Comparison of ENCODE assay signal across 9 mouse cellular contexts in the genomic region with DNA sequence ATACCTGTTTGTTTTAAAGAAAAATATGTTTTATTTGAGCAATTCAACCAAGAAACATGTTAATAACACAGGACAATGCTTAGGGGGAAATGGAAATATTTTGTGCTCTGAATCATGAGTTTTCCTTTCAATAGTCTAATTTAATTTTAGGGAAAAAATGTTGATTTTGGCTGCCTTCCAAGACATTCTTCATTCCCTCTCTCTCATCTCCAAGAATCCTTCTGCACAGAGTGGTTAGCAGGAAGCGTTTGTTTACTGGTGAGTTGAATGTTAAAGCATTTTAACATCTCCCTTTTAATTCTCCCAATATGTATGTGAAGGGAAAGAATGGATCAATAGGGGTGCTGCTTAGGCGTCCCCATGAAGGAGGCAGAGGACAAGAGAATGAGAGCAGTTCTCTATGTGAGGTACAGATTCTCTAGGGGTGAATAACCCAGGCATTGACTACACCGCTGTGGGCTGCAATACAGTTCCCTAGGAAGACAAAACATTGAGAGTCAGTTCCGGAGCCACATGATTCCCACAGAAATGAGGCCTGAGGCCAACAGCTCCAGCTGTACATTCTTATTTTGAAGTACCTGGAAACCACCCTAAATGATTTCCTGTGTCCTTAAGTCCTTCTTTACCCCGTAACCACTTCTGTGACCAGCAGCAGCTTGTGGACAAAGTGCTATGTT.
A peak's percentile ranks its signal among the peaks of the same experiment; 100 is the strongest.
DNase-seq lines count a peak whose midpoint lies in the region; ATAC-seq and TF ChIP-seq lines count a peak whose summit lies in the region.
"Had no signal": no experiment of that assay in that cellular context is flagged by ENCODE, and none has a peak within 500 bp of the region (broad histone marks: within the 10 kb centered on the region; RNA-seq: fewer than 3 reads in every experiment).

No protein-coding gene starts in this region.

- peak overlapping the region; percentile 64; the same call in 1 of the 2 replicates for H3K27ac ChIP-seq in lung, embryonic 14.5 days (ENCODE audit: low read depth)
- H3K27ac ChIP-seq in heart, postnatal 0 days (ENCODE audit: low read depth) = peak overlapping the region; percentile 51; the same call in 1 of the 2 replicates
- no peak overlapping the region for H3K27ac ChIP-seq in liver, embryonic 11.5 days (ENCODE audit: low read depth, low read length)
- no peak overlapping the region for H3K27ac ChIP-seq in layer of hippocampus, adult 2 months

- no peak overlapping the region for H3K4me3 ChIP-seq in lung, embryonic 14.5 days (ENCODE audit: low read depth, low read length)
- no peak overlapping the region for H3K4me3 ChIP-seq in lung, adult 2 months (replicated peaks; ENCODE audit: extremely low read depth, low read depth, low read length)
- H3K4me3 ChIP-seq in heart, postnatal 0 days (ENCODE audit: low read depth, low read length) = no peak overlapping the region
- no peak overlapping the region for H3K4me3 ChIP-seq in liver, embryonic 11.5 days (ENCODE audit: low read depth, low read length)
- no peak overlapping the region for H3K4me3 ChIP-seq in layer of hippocampus, adult 2 months

- H3K4me1 ChIP-seq in lung, embryonic 14.5 days (ENCODE audit: insufficient read depth) = 0 out of 2 replicates have a peak, but pooled peaks cover 4% of the 10 kb centered on the region
- no peaks in the 10 kb centered on the region for H3K4me1 ChIP-seq in lung, adult 2 months (ENCODE audit: control insufficient read depth, insufficient read depth, low read length)
- no peaks in the 10 kb centered on the region for H3K4me1 ChIP-seq in heart, postnatal 0 days (ENCODE audit: control insufficient read depth, insufficient read depth)
- H3K4me1 ChIP-seq in liver, embryonic 11.5 days (replicated peaks; ENCODE audit: control insufficient read depth, insufficient read depth, low read length) = no peaks in the 10 kb centered on the region

- no peak for TF ChIP-seq CTCF in lung, embryonic 14.5 days (IDR thresholded peaks at IDR 0.05; ENCODE audit: low read depth)
- TF ChIP-seq CTCF in lung, adult 2 months (IDR thresholded peaks at IDR 0.05; ENCODE audit: insufficient read depth, low read length) = no peak
- TF ChIP-seq CTCF in heart, postnatal 0 days (IDR thresholded peaks at IDR 0.05; ENCODE audit: low read depth) = no peak
- no peak for TF ChIP-seq CTCF in layer of hippocampus, adult 2 months (conservative IDR thresholded peaks at IDR 0.05)

- no peaks in the 10 kb centered on the region for H3K9me3 ChIP-seq in lung, embryonic 14.5 days (ENCODE audit: low read depth, low read length)
- H3K9me3 ChIP-seq in heart, postnatal 0 days (replicated peaks; ENCODE audit: control insufficient read depth, low read length) = no peaks in the 10 kb centered on the region
- H3K9me3 ChIP-seq in liver, embryonic 11.5 days (ENCODE audit: control insufficient read depth, low read length) = no peaks in the 10 kb centered on the region

- 25% methylated on average over 5 of the region's 5 CpGs for whole genome bisulfite sequencing in lung, embryonic 14.5 days
- 31% methylated on average over 5 of the region's 5 CpGs for WGBS in lung, adult 2 months
- WGBS in heart, postnatal 0 days = 44% methylated on average over 5 of the region's 5 CpGs
- WGBS in liver, embryonic 11.5 days = 72% methylated on average over 5 of the region's 5 CpGs

- no peak for TF ChIP-seq EP300 in heart, postnatal 0 days (IDR thresholded peaks at IDR 0.05; ENCODE audit: low read depth)

- no peak for TF ChIP-seq POLR2A in lung, adult 2 months (IDR thresholded peaks at IDR 0.05; ENCODE audit: borderline replicate concordance, extremely low read depth, low read depth, low read length)

- no peak overlapping the region for H3K4me2 ChIP-seq in lung, embryonic 14.5 days
- no peak overlapping the region for H3K4me2 ChIP-seq in heart, postnatal 0 days (ENCODE audit: low read depth, low read length)
- H3K4me2 ChIP-seq in liver, embryonic 11.5 days = no peak overlapping the region

- no peaks in the 10 kb centered on the region for H3K36me3 ChIP-seq in lung, embryonic 14.5 days (ENCODE audit: insufficient read depth)
- no peaks in the 10 kb centered on the region for H3K36me3 ChIP-seq in heart, postnatal 0 days (replicated peaks; ENCODE audit: control insufficient read depth, insufficient read depth, low read length)
- no peaks in the 10 kb centered on the region for H3K36me3 ChIP-seq in liver, embryonic 11.5 days (ENCODE audit: control insufficient read depth, insufficient read depth, low read length)

- ATAC-seq in lung, embryonic 14.5 days (ENCODE audit: insufficient read depth) = peak; percentile 86
- ATAC-seq in heart, postnatal 0 days (ENCODE audit: insufficient read depth, low read depth) = no peak
- no peak for ATAC-seq in liver, embryonic 11.5 days (replicated peaks; ENCODE audit: low FRiP score)

- H3K27me3 ChIP-seq in lung, embryonic 14.5 days (ENCODE audit: insufficient read depth, low read length) = no peaks in the 10 kb centered on the region
- no peaks in the 10 kb centered on the region for H3K27me3 ChIP-seq in heart, postnatal 0 days (ENCODE audit: control insufficient read depth, insufficient read depth, low read length)
- H3K27me3 ChIP-seq in liver, embryonic 11.5 days (replicated peaks; ENCODE audit: control insufficient read depth, insufficient read depth, low read length) = no peaks in the 10 kb centered on the region

- DNase-seq in embryo, embryonic 11 days = peak; percentile 9
- DNase-seq in embryo, embryonic 10.5 days (ENCODE audit: low spot score) = no peak
- DNase-seq in lung, embryonic 14.5 days = peak; percentile 86
- no peak for DNase-seq in lung, adult 2 months
- peak; percentile 13 for DNase-seq in heart, postnatal 0 days (ENCODE audit: low spot score)
- DNase-seq in lung, postnatal 25 days (ENCODE audit: low spot score) = peak; percentile 6
- DNase-seq in liver, embryonic 11.5 days (ENCODE audit: low spot score) = no peak
- DNase-seq in layer of hippocampus, adult 2 months (ENCODE audit: low spot score in 2 of 2) = no peak
- DNase-seq: layer of hippocampus, postnatal 36 days had no signal

- H3K9ac ChIP-seq in lung, embryonic 14.5 days = no peak overlapping the region
- H3K9ac ChIP-seq in heart, postnatal 0 days (replicated peaks; ENCODE audit: low read depth, low read length) = no peak overlapping the region
- no peak overlapping the region for H3K9ac ChIP-seq in liver, embryonic 11.5 days (ENCODE audit: low read depth, low read length)

Comparison
In these comparisons a context has a peak if more than half of its experiments do, and no peak if none do; other contexts are left out.
1. DNase-seq: peak in embryo, embryonic 11 days (single experiment), lung, embryonic 14.5 days (single experiment), heart, postnatal 0 days (single experiment) and lung, postnatal 25 days (single experiment); none in embryo, embryonic 10.5 days (single experiment), lung, adult 2 months (single experiment), liver, embryonic 11.5 days (single experiment) and layer of hippocampus, adult 2 months (0 of 2).
2. H3K27ac ChIP-seq: peak in lung, embryonic 14.5 days (single experiment) and heart, postnatal 0 days (single experiment); none in liver, embryonic 11.5 days (single experiment) and layer of hippocampus, adult 2 months (single experiment).